Mouse (Mus musculus) heart, embryonic 15.5 days (tissue): ENCODE results near the gene Fcnb. TPM values are rescaled to one million over a fixed set of nuclear protein-coding genes. Genes with fewer than 3 reads are reported as not detected.

ENCODE experiments used
- ATAC-seq: fragments of 200-750 bp; cut with Nextera tagmentation; replicated peaks from 2 replicates; pipeline ENCODE4 v1.8.0; 2017; ENCODE audit warnings: low read depth, moderate TSS enrichment; ENCODE audit not compliant: insufficient number of reproducible peaks, insufficient read depth, low FRiP score
- H3K27ac ChIP-seq: fragments of 300-500 bp; sonication (generic); 2 replicates; pipeline ENCODE4 v1.5.1; 2015; ENCODE audit warnings: mild to moderate bottlenecking, inconsistent platforms
- H3K27me3 ChIP-seq: fragments of 300-500 bp; sonication (generic); 2 replicates; pipeline ENCODE4 v1.6.1; 2015; ENCODE audit warnings: inconsistent platforms
- H3K36me3 ChIP-seq: fragments of 300-500 bp; sonication (generic); 2 replicates; pipeline ENCODE4 v1.6.1; 2015; ENCODE audit warnings: mild to moderate bottlenecking, inconsistent platforms
- H3K4me1 ChIP-seq: fragments of 300-500 bp; sonication (generic); replicated peaks from 2 replicates; pipeline ENCODE4 v1.6.1; 2015; ENCODE audit warnings: inconsistent platforms
- H3K4me2 ChIP-seq: fragments of 300-500 bp; sonication (generic); 2 replicates; pipeline ENCODE4 v1.6.1; 2015; ENCODE audit warnings: inconsistent platforms, mild to moderate bottlenecking, moderate library complexity
- H3K4me3 ChIP-seq: fragments of 300-500 bp; sonication (generic); 2 replicates; pipeline ENCODE4 v1.5.1; 2015; ENCODE audit warnings: mild to moderate bottlenecking, inconsistent platforms
- H3K9ac ChIP-seq: fragments of 300-500 bp; sonication (generic); 2 replicates; pipeline ENCODE4 v1.6.1; 2015; ENCODE audit warnings: mild to moderate bottlenecking, inconsistent platforms
- H3K9me3 ChIP-seq: fragments of 300-500 bp; sonication (generic); replicated peaks from 2 replicates; pipeline ENCODE4 v1.6.1; 2016; ENCODE audit warnings: inconsistent platforms
- WGBS: fragments of 180-500 bp; shearing (Covaris S2); methylation state at CpG from one replicate; pipeline ENCODE4 v1.1.7; 2015; ENCODE audit warnings: mixed read lengths; 5-methylcytosine and 5-hydroxymethylcytosine counted together
- polyA plus RNA-seq: library from polyadenylated mRNA; unstranded; fragments of >200 nt; fragmentation: Nextera tagmentation; extraction: Ambion mirVana; gene quantifications from 2 replicates; pipeline ENCODE4 v1.2.1, GENCODE M21; 2015

Gene Fcnb
- polyA plus RNA-seq, 1 experiment from 2014 or later: 0.28 TPM

DNA sequence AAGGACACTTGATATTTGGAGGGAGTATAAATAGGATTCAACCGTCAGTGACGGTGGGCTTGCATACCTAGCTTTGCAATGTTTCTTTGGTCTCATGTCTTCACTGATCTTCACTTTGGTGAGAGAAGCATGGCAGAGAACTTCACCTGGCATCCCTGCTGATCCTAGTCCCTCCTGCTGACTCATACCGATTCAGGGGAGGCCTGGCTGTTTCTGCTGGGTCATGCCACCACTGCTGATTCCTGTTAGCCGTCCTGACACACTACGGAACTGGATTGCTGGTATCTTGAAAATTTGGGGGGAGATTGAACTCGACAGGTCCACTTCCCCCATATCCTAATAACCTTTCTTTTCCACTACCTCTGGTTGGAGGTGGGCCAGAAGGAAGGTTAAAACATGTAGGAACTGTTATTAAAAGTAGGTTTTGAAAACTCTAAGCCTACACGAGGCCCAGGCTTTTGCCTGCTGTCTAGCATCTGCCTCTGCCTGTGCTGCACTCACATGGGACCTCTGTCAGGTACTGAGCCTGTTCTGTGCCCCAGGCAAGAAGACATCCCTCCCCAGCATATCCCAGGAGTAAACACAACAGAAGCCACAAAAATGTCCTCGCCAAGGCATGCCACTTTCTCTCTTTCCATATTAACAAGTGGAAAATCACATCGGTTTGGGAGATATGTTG is 39.6 kb downstream of the Fcnb start:
- Histone ChIP-seq H3K9ac (no peak overlapping the region), H3K36me3 (no peaks in the 10 kb centered on the region), H3K27me3 (no peaks in the 10 kb centered on the region), H3K27ac (no peak overlapping the region), H3K9me3 (no peaks in the 10 kb centered on the region), H3K4me1 (0 out of 2 replicates have a peak, but pooled peaks cover 3% of the 10 kb centered on the region), H3K4me2 (no peak overlapping the region), H3K4me3 (no peak overlapping the region)
- 78% methylated on average over 9 of the region's 9 CpGs for WGBS
- no peak for ATAC-seq

DNA sequence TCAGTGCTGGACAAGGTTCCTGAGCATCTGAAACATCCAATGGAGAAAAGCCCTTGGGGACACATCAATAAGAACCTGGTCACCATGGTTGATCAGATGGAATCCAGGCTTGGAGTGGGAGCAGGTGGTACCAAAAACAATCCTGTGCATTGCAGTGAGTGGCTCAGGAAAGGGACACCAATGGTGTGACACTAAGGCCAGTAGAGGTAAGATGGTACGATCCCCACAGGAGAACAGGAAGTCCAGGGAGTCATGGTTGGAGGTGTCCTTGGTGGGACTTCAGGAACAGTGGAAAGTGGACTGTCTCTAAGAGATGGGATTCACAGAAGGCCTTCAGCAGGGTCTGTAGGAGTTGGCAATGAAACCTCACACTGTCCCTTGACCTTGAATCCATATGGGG is 44.2 kb downstream of the Fcnb start:
- Histone ChIP-seq H3K36me3 (peaks cover 3% of the 10 kb centered on the region; the same call in 1 of the 2 replicates), H3K9me3 (no peaks in the 10 kb centered on the region), H3K27ac (no peak overlapping the region), H3K4me2 (no peak overlapping the region), H3K27me3 (no peaks in the 10 kb centered on the region), H3K9ac (no peak overlapping the region), H3K4me3 (no peak overlapping the region), H3K4me1 (peaks cover 18% of the 10 kb centered on the region)
- WGBS: 90% methylated on average over 1 of the region's 1 CpGs
- no peak for ATAC-seq

DNA sequence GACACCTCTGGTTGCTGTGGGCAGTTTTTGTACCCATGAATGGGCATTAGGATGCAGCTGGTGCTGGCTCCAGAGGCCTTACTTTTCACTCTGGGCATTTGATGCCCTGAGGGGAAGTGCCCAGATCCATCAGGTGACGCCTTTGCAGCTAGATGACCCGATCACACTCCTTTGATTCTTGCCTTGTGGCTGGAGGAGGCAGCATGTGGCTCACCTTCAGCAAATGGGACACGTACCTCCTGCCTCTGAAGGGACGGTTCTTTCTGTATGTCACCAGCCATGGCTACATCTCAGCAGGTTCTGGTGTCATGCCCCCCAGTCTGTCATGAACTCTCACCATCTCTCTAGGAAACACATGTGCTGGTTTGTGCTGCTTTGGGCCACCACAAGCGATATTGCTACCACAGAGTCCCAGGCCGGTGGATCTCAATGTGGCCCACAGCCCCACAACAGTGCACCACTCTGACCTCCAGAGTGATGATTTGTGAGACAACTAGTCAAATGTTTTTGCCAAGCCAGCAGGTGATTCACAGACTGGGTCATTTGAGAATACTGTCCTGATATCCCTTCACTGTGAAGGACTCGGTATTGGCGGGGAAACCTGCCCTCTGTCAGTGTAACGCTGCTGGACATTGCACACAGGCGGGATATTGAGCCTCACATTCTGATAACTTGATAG is 44.9 kb downstream of the Fcnb start:
- 90% methylated on average over 10 of the region's 10 CpGs for WGBS
- no peak for ATAC-seq

DNA sequence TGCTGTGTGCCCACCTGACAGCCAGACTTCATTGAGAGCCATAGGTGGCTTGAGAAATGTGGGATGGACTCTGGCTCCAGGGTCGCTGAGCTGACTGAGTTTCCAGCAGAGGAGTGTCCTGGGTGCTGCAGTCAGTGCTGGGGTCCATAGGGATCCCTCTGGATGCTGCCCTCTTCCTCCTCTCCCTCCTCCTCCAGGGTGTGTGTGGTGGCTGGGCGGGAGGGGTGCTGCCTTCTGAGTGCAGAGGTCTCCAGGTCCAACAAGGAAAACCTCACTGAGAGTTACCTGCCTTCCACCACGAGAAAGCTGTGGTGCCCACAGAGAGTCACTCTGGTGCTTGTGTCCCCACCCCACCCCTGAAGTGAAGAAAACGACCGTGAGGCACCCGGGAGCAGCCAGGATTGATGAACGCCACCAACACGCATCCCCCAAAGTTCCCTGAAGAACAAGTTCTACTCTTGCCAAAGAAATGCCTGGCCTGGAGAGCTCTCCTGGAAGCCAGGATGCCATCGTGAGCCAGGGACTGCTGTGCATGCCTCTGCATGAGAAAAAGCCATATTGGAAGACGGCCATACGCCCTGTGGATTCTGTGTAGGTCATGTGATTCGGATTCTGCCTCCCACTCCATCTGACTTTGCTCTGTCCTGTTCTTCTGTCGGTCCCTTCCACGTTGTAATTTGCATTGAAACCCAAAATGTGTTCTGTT is 46.1 kb downstream of the Fcnb start:
- no peak for ATAC-seq
- no peaks in the 10 kb centered on the region for H3K9me3 ChIP-seq
- no peak overlapping the region for H3K9ac ChIP-seq
- no peaks in the 10 kb centered on the region for H3K27me3 ChIP-seq
- peaks cover 3% of the 10 kb centered on the region; the same call in 1 of the 2 replicates for H3K36me3 ChIP-seq
- no peak overlapping the region for H3K27ac ChIP-seq
- WGBS: 75% methylated on average over 14 of the region's 14 CpGs
- no peak overlapping the region for H3K4me3 ChIP-seq
- peaks cover 18% of the 10 kb centered on the region for H3K4me1 ChIP-seq
- no peak overlapping the region for H3K4me2 ChIP-seq

More for the DNA sequence above, 44.9 kb downstream of the Fcnb start:
- H3K27me3 ChIP-seq: no peaks in the 10 kb centered on the region
- H3K36me3 ChIP-seq: peaks cover 3% of the 10 kb centered on the region; the same call in 1 of the 2 replicates
- no peak overlapping the region for H3K4me2 ChIP-seq
- H3K4me1 ChIP-seq: peaks cover 18% of the 10 kb centered on the region
- H3K9me3 ChIP-seq: no peaks in the 10 kb centered on the region
- no peak overlapping the region for H3K27ac ChIP-seq
- no peak overlapping the region for H3K4me3 ChIP-seq
- H3K9ac ChIP-seq: no peak overlapping the region

DNA sequence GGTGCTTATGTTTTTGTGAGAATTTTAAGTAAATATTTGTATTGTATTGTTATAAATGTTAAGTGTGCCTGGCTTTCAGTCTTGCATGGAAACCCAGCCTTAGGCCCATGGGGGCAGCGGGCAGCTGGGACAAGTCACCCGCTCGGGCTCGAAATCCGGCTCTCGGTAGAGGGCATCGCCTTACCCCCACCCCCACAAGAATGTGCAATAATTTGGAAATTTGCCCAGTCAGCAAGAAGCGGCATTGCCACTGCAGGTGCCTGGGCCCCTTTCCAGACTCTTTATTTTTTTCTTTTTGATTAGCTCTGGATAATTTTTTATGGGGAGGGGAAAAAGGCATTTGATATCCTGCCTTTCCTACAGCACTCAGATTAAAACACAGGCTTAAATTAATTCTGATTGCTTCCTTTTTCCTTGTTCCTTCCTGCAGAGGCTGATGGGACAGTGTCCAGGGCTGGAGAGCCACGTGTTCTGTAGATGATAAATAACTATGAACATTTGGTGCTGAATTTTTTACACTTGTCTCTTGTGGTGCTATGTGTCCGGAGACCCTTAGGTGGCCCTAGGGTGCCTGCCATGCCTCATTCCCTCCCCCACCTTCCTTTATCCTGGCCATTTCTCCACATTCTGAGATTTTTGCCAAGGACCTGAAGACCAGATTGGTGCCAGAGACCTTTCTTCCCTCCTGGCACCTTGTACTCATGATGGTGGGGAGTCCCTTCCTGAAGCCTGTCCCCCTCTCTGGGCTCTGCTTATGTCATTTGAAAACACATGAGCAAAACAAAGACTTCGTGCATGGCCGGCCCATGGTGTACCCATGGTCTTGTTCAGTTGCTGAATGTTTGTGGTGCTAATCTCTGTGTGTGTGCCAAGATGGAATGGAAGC is 46.9 kb downstream of the Fcnb start:
- H3K36me3 ChIP-seq: peaks cover 3% of the 10 kb centered on the region; the same call in 1 of the 2 replicates
- no peak overlapping the region for H3K4me3 ChIP-seq
- H3K27ac ChIP-seq: no peak overlapping the region
- peak; percentile 55; the same call in 1 of the 2 replicates for ATAC-seq
- H3K9me3 ChIP-seq: no peaks in the 10 kb centered on the region
- no peaks in the 10 kb centered on the region for H3K27me3 ChIP-seq
- no peak overlapping the region for H3K4me2 ChIP-seq
- 60% methylated on average over 12 of the region's 12 CpGs for WGBS
- H3K4me1 ChIP-seq: peaks cover 18% of the 10 kb centered on the region
- H3K9ac ChIP-seq: no peak overlapping the region

DNA sequence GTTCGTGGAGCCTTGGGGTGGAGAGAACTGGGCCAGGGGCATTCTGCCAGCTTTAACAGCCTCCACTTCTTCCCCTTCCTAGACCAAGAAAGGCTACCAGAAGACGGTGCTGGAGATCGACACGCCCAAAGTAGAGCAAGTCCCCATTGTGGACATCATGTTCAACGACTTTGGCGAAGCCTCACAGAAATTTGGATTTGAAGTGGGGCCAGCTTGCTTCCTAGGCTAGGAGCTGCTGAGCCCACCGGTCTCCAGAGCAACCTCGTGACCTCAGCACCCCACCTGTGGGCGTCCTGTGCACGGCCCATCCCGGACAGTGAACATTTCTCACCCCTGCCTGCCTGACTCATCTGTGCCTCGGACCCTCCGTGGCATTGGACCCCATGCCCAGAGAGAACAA is 47.9 kb downstream of the Fcnb start:
- H3K27me3 ChIP-seq: no peaks in the 10 kb centered on the region
- no peaks in the 10 kb centered on the region for H3K9me3 ChIP-seq
- ATAC-seq: no peak
- H3K4me2 ChIP-seq: no peak overlapping the region
- H3K27ac ChIP-seq: no peak overlapping the region
- peaks cover 18% of the 10 kb centered on the region for H3K4me1 ChIP-seq
- 85% methylated on average over 13 of the region's 13 CpGs for WGBS
- H3K9ac ChIP-seq: no peak overlapping the region
- no peak overlapping the region for H3K4me3 ChIP-seq
- peaks cover 3% of the 10 kb centered on the region; the same call in 1 of the 2 replicates for H3K36me3 ChIP-seq

DNA sequence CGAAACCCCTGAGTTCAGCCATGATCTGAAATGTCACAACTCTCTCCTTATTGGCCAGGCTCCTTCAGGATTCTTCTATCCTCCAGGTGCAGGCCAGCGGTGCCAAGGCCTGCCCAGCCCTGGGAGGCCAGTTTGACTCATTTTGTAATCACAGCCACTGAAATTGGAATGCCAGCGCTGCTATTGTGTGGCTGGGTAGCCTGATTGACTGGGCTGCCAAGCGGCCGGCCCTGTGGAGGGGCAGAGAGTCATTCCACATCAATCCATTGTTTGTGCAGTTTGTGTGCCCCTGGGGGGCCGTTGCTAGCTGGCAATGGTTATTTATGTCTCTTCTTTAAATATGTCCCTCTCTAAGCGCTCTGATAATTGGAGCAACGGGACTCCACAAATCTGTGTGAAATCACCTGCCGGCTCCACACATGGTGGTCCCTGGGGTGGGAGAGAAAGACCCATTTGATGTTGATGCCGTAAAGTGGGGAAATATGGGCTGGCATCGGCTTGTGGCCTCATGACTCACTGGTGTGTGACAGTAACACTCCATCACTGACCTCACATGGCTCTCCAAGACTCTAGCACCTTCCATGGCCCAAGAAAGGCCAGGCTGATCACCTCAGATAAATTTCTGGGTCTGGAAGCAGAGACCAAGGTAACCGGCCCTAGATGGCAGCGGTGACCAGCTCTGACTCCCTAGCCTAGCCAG is 50.5 kb downstream of the Fcnb start:
- H3K9ac ChIP-seq: no peak overlapping the region
- peaks cover 18% of the 10 kb centered on the region for H3K4me1 ChIP-seq
- H3K36me3 ChIP-seq: peaks cover 8% of the 10 kb centered on the region; the same call in 1 of the 2 replicates
- WGBS: 85% methylated on average over 13 of the region's 13 CpGs
- no peak for ATAC-seq
- no peak overlapping the region for H3K4me2 ChIP-seq
- no peak overlapping the region for H3K27ac ChIP-seq
- no peaks in the 10 kb centered on the region for H3K27me3 ChIP-seq
- H3K4me3 ChIP-seq: no peak overlapping the region
- no peaks in the 10 kb centered on the region for H3K9me3 ChIP-seq

DNA sequence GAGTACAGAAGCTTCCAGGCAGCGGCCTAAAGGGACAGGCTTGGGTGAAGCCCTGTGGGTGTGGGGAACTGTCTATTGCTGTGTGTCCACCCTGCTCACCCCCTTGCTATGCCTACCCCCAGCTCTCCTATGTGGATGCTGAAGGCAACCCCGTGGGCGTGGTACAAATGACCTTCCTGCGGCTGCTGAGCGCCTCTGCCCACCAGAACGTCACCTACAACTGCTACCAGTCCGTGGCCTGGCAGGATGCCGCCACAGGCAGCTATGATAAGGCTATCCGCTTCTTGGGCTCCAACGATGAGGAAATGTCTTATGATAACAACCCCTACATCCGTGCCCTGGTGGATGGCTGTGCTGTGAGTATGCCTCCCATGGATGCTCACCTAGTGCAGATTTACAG is 52.2 kb downstream of the Fcnb start:
- Histone ChIP-seq H3K4me1 (peaks cover 7% of the 10 kb centered on the region; the same call in 1 of the 2 replicates), H3K36me3 (peaks cover 15% of the 10 kb centered on the region; the same call in 1 of the 2 replicates), H3K9me3 (no peaks in the 10 kb centered on the region), H3K27ac (no peak overlapping the region), H3K4me2 (no peak overlapping the region), H3K27me3 (no peaks in the 10 kb centered on the region), H3K4me3 (no peak overlapping the region), H3K9ac (no peak overlapping the region)
- 61% methylated on average over 11 of the region's 11 CpGs for WGBS
- no peak for ATAC-seq

DNA sequence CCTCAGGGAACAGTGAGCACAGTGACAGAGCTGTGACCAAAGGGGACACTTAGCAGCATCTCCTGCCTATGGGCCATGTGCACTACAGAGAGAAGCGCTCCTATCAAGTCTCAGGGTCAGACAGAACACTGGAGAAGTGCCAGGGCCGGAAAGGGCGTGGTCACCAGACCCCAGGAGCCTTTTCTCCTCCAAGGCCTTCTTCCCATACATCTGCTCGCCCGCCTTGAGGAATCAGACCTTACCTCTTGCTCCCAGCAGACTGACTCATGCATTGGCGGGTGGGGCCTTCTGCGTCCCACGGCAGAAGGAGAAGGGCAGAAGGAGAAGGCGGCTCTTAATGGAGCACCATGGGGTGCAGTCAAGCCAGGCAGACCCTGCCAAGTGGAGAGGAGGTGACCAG is 52.8 kb downstream of the Fcnb start:
- 0 out of 2 replicates have a peak, but pooled peaks have one; percentile 35 for ATAC-seq
- no peak overlapping the region for H3K4me2 ChIP-seq
- no peak overlapping the region for H3K27ac ChIP-seq
- H3K9ac ChIP-seq: no peak overlapping the region
- peaks cover 13% of the 10 kb centered on the region for H3K36me3 ChIP-seq
- no peak overlapping the region for H3K4me3 ChIP-seq
- H3K9me3 ChIP-seq: no peaks in the 10 kb centered on the region
- no peaks in the 10 kb centered on the region for H3K27me3 ChIP-seq
- WGBS: 67% methylated on average over 9 of the region's 9 CpGs
- peaks cover under 1% of the 10 kb centered on the region; the same call in 1 of the 2 replicates for H3K4me1 ChIP-seq
